Mouse (Mus musculus) heart, embryonic 16.5 days (tissue): ENCODE measurements around the gene Cacnb3. TPM values are rescaled to one million over a fixed set of nuclear protein-coding genes. Genes with fewer than 3 reads are reported as not detected.

Experiments used
- ATAC-seq: fragments of 200-750 bp; cut with Nextera tagmentation; replicated peaks from 2 replicates; pipeline ENCODE4 v1.8.0; 2017; ENCODE audit warnings: moderate number of reproducible peaks; ENCODE audit not compliant: insufficient read depth, low FRiP score; ENCODE audit errors: extremely low read depth
- H3K27ac ChIP-seq: fragments of 300-500 bp; sonication (generic); 2 replicates; pipeline ENCODE4 v1.5.1; 2014; ENCODE audit warnings: mild to moderate bottlenecking, low read length, control low read depth, moderate library complexity
- H3K27me3 ChIP-seq: fragments of 300-500 bp; sonication (generic); 2 replicates; pipeline ENCODE4 v1.6.1; 2014; ENCODE audit warnings: low read length, mixed read lengths; ENCODE audit not compliant: control insufficient read depth, insufficient read depth
- H3K36me3 ChIP-seq: fragments of 300-500 bp; sonication (generic); 2 replicates; pipeline ENCODE4 v1.6.1; 2014; ENCODE audit not compliant: control insufficient read depth, insufficient read depth
- H3K4me1 ChIP-seq: fragments of 300-500 bp; sonication (generic); 2 replicates; pipeline ENCODE4 v1.6.1; 2014; ENCODE audit warnings: low read length, mixed read lengths; ENCODE audit not compliant: control insufficient read depth, insufficient read depth
- H3K4me2 ChIP-seq: fragments of 300-500 bp; sonication (generic); 2 replicates; pipeline ENCODE4 v1.6.1; 2014; ENCODE audit warnings: low read depth, mild to moderate bottlenecking, control low read depth, low read length
- H3K4me3 ChIP-seq: fragments of 300-500 bp; sonication (generic); 2 replicates; pipeline ENCODE4 v1.5.1; 2014; ENCODE audit warnings: mild to moderate bottlenecking, control low read depth, low read length
- H3K9ac ChIP-seq: fragments of 300-500 bp; sonication (generic); 2 replicates; pipeline ENCODE4 v1.6.1; 2014; ENCODE audit warnings: low read length, control low read depth
- H3K9me3 ChIP-seq: fragments of 300-500 bp; sonication (generic); replicated peaks from 2 replicates; pipeline ENCODE4 v1.6.1; 2016; ENCODE audit warnings: low read length; ENCODE audit not compliant: control insufficient read depth
- WGBS: fragments of 180-500 bp; shearing (Covaris S2); extraction: QIAGEN DNeasy Blood & Tissue Kit; methylation state at CpG from one replicate; pipeline ENCODE4 v1.1.7; 2014; 5-methylcytosine and 5-hydroxymethylcytosine counted together
- polyA plus RNA-seq: library from polyadenylated mRNA; unstranded; fragments of >200 nt; fragmentation: Nextera tagmentation; extraction: Ambion mirVana; gene quantifications from 2 replicates; pipeline ENCODE4 v1.2.1, GENCODE M21; 2015

The Cacnb3 gene
- polyA plus RNA-seq, 1 experiment from 2014 or later: 8.2 TPM

DNA sequence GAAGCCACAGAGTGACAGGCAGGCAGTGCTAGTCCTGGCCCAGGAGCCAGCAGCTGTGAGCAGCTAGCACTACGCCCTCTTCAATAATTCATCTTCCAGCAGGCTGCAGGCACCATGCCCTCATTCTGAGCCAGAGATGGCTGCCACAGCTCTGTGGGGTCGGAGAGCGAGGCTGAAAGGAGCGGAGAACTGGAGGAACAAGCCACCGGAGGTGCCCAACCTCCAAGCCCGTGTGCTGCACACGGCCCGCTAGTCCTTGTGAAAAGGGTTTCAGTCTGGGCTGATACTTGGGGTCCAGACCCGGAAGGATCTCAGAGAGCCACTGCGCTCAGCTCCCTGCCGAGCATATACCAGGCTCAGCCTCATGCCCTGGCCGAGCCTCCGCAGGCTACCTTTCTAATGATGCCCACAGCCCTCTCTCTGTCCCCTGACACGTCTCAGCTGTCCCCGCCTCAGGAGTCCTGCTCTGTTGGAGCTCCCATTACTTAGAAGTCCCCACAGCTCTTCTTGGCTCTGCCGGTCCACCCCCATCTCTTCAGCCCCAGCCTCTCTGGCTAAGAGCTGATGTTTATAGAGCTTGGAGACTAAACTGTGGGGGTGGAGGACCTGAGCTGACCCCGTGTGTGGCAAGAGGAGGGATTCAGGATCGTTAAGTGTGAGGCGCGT is 1.9 kb upstream of the Cacnb3 start:
- peak overlapping the region; percentile 49 for H3K4me2 ChIP-seq
- H3K9me3 ChIP-seq: 0 out of 2 replicates have a peak, but pooled peaks cover 2% of the 10 kb centered on the region
- H3K27me3 ChIP-seq: peaks cover 39% of the 10 kb centered on the region
- 14% methylated on average over 20 of the region's 20 CpGs for WGBS
- H3K4me3 ChIP-seq: peak overlapping the region; percentile 26
- peaks cover 37% of the 10 kb centered on the region for H3K4me1 ChIP-seq
- H3K9ac ChIP-seq: peak overlapping the region; percentile 11
- H3K27ac ChIP-seq: no peak overlapping the region
- ATAC-seq: no peak
- no peaks in the 10 kb centered on the region for H3K36me3 ChIP-seq

DNA sequence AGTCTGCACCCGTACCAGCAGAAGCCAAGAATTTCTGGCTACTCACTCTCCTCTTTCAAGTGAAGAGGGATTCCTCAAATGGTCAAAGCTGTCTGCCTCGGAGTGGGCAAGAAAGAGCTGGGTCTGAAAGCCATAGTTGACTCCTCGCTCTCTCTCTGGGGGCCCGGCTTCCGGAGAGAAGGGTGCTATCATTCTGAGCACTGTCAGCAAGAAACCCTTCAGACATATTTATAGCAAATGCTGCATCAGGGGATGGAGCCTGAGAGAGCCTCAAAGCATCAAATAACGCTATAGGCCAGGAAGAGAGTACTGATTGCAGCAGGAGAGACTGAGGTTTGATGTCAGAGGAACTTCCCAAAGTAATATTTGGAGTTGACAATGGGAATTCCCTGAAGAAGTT is 1.2 kb upstream of the Cacnb3 start:
- H3K4me3 ChIP-seq: no peak overlapping the region
- no peaks in the 10 kb centered on the region for H3K36me3 ChIP-seq
- peaks cover 43% of the 10 kb centered on the region for H3K4me1 ChIP-seq
- no peaks in the 10 kb centered on the region for H3K9me3 ChIP-seq
- 0 out of 2 replicates have a peak overlapping the region, but pooled peaks have one; percentile 11 for H3K9ac ChIP-seq
- no peak overlapping the region for H3K27ac ChIP-seq
- no peak for ATAC-seq
- peaks cover 46% of the 10 kb centered on the region for H3K27me3 ChIP-seq
- 26% methylated on average over 6 of the region's 6 CpGs for WGBS
- peak overlapping the region; percentile 49; the same call in 1 of the 2 replicates for H3K4me2 ChIP-seq

DNA sequence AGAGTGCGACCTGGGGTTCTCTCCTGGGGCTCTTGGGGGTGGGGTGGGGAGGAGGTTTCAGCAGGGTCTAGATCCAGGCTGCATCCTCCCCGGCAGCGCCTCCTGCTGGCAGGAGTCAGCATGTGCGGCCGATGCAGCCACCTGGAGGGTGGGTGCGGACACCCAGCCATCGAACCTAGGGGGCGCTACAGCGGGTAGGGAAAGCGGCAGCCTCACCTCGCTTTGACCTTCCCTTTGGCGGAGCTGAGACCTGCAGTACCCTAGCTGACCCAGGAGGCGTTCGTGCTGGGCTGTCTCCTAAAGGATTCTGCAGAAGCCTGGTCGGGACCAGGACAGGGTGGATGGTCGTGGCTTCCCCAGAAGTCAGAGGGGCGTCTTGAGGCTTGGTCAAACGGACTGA is 853 bp downstream of the Cacnb3 start:
- 1% methylated on average over 18 of the region's 18 CpGs for WGBS
- Histone ChIP-seq H3K9ac (peak overlapping the region; percentile 62), H3K27me3 (peaks cover 52% of the 10 kb centered on the region), H3K36me3 (no peaks in the 10 kb centered on the region), H3K4me1 (peaks cover 47% of the 10 kb centered on the region), H3K9me3 (no peaks in the 10 kb centered on the region), H3K4me2 (peak overlapping the region; percentile 75), H3K27ac (no peak overlapping the region), H3K4me3 (peak overlapping the region; percentile 55)
- ATAC-seq: 0 out of 2 replicates have a peak, but pooled peaks have one; percentile 10

DNA sequence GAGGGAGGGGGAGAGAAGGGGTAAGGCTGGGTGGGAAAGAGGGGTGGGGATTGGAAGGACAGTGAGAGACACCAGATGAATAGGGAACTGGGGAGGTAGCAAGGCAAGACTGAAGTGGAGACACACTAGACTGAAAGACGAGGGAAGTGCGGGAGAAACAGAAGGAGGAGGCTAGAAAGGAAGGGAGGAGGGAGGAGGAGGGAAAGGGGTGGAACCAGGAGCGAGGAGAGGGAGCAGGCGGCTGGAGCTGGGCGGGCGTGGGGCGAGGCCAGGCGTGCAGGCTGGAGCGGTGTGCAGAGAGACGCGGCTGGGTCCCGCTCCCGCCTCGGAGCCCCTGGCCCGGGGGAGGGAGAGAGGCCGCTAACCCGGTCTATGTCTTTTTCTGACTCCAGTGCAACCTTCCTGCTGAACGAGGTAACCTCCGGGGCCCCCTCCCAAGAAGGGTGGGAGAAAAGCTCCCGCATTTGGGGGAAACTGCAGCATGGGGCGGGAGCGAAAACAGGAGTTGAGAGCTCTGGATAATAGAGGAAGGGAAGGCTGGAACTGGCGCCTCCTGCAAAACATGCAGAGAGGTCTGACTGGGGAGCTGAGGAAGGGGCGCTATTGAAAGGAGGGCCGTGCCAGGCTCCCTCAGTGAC is 1.6 kb downstream of the Cacnb3 start:
- WGBS: 0% methylated on average over 23 of the region's 25 CpGs
- Histone ChIP-seq H3K36me3 (no peaks in the 10 kb centered on the region), H3K9me3 (no peaks in the 10 kb centered on the region), H3K4me1 (peaks cover 46% of the 10 kb centered on the region), H3K4me3 (peak overlapping the region; percentile 55), H3K9ac (peak overlapping the region; percentile 62), H3K27ac (0 out of 2 replicates have a peak overlapping the region, but pooled peaks have one; percentile 10), H3K27me3 (peaks cover 55% of the 10 kb centered on the region), H3K4me2 (peak overlapping the region; percentile 75)
- peak; percentile 66 for ATAC-seq

DNA sequence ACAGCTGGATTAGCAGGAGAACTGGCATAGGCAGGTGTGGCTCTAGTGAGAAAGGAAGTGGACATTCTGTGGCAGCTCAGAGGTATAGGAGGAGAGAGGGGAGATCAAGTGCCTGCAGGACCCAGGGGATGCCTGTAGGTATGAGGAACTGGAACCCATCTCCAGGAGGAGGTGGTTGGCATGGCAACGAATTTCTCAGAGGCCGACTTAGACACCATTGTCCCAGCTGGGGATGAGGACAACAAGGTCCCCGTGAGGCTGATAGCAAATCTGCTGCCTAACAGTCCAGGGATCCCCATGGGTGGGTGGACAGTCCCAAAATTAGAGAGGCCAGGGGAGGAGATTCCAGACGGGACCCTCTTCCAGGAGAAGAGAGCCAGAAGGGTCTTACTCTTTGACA is 2.3 kb downstream of the Cacnb3 start:
- H3K4me2 ChIP-seq: peak overlapping the region; percentile 99
- no peak overlapping the region for H3K9ac ChIP-seq
- WGBS: 2% methylated on average over 4 of the region's 4 CpGs
- no peaks in the 10 kb centered on the region for H3K36me3 ChIP-seq
- H3K27ac ChIP-seq: no peak overlapping the region
- peaks cover 52% of the 10 kb centered on the region for H3K27me3 ChIP-seq
- H3K4me1 ChIP-seq: peaks cover 46% of the 10 kb centered on the region
- no peak for ATAC-seq
- H3K9me3 ChIP-seq: no peaks in the 10 kb centered on the region
- H3K4me3 ChIP-seq: peak overlapping the region; percentile 76

DNA sequence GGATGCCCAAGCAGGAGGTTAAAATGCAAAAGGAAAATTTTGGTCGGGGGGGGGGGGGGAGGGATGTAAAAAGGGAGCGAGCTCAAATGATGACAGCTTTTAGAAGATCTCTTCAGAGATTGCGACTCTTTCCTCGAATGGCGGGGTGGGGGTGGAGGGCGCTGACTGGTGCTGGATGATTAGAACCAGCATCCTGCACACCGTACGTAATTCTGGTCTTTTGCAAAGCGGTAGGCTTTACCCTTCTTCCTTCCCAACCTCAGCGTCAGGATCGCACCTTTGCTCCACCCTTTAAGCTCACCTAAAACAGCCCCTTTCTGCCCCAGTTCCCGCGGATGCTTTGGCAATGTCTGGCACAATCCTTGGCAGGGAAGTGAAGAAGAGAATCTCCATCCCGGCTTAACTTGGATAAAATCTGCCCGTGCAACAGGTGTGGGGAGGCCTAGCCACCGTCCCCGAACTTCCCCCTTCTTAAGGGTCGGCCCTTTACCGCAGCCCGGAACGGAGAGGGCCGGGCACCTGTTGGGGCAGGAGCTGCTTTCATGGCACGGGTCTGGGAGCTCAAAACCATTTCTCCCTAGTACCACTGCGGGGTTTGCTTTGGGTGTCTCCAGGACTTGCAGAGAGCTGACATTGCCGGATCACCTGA is 3.3 kb downstream of the Cacnb3 start:
- Histone ChIP-seq H3K4me2 (peak overlapping the region; percentile 99), H3K4me1 (peaks cover 42% of the 10 kb centered on the region), H3K9ac (peak overlapping the region; percentile 72), H3K36me3 (no peaks in the 10 kb centered on the region), H3K4me3 (peak overlapping the region; percentile 76), H3K27ac (no peak overlapping the region), H3K27me3 (peaks cover 49% of the 10 kb centered on the region), H3K9me3 (no peaks in the 10 kb centered on the region)
- under 1% methylated on average over 25 of the region's 25 CpGs for WGBS
- no peak for ATAC-seq

DNA sequence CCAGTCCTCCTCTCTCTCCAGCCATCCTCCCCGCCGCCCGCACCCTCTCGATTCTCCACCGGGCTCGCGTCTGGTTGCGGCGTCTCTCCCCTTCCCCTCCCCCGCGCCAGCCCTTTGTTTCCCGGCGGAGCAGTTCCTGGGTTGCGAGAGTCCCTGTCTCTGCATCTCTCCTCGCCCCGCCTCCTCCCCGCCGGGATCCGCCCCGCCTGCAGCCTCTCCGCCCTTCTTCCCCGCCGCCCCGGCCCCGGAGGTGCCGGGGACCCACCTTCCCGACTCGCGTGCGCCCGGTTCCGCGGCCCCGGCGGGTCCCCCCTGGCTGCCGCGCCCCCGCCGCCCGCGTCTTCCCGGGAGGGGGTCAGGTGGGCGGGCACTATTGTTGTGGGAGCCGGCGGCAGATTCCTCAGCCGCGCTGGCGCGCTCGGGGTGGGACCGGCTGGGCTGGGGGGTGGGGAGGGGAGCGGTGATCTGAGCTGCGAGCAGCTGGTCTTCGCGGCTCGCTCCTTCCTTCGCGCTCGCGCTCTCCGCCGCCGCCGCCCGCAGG is 4.0 kb downstream of the Cacnb3 start:
- H3K27ac ChIP-seq: no peak overlapping the region
- peaks cover 43% of the 10 kb centered on the region for H3K27me3 ChIP-seq
- peak overlapping the region; percentile 76 for H3K4me3 ChIP-seq
- peak; percentile 61 for ATAC-seq
- H3K36me3 ChIP-seq: no peaks in the 10 kb centered on the region
- peak overlapping the region; percentile 72 for H3K9ac ChIP-seq
- H3K4me2 ChIP-seq: peak overlapping the region; percentile 99
- peaks cover 37% of the 10 kb centered on the region for H3K4me1 ChIP-seq
- no peaks in the 10 kb centered on the region for H3K9me3 ChIP-seq
- under 1% methylated on average over 55 of the region's 65 CpGs for WGBS

DNA sequence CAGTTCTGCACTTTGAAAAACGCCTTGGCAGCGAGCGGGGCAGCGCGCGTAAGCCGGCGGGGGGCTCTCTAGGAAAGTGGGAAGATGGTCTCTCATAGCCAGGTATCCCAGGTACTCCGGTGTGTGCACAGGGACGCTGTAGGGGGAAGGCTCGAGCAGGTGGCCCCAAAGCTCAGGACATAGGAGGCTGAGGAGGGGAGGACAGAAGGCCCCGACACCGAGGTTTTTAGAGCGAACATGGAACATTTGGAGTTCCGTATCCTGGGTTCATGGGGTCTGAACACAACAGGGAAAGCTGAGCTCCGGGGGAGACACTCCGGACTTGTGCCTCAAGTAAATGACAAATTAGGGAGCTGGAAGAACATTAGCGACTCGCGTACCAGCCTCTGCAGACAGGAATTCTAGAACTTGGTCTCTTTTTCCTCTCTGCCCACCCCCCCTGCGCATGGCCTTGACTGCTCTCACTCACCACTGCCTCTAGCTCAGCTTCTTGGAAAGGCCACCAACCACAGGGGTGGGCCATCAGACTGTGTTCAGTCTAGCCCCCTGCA is 4.7 kb downstream of the Cacnb3 start:
- peaks cover 41% of the 10 kb centered on the region for H3K27me3 ChIP-seq
- 6% methylated on average over 21 of the region's 21 CpGs for WGBS
- peak overlapping the region; percentile 72 for H3K9ac ChIP-seq
- peaks cover 37% of the 10 kb centered on the region for H3K4me1 ChIP-seq
- peak overlapping the region; percentile 99 for H3K4me2 ChIP-seq
- H3K4me3 ChIP-seq: peak overlapping the region; percentile 76
- no peak overlapping the region for H3K27ac ChIP-seq
- H3K9me3 ChIP-seq: no peaks in the 10 kb centered on the region
- no peak for ATAC-seq
- H3K36me3 ChIP-seq: no peaks in the 10 kb centered on the region
